Mouse (Mus musculus) cortical plate, adult 2 months (tissue): Measurements from ENCODE around the gene Pdzrn4.

Source experiments
- CTCF ChIP-seq: fragments of 200-500 bp; IDR thresholded peaks from 2 replicates; pipeline ENCODE4 v1.5.1; 2011; ENCODE audit warnings: mild to moderate bottlenecking, control low read depth, low read length; ENCODE audit not compliant: insufficient read depth; ENCODE audit errors: extremely low read depth
- POLR2A ChIP-seq: fragments of 200-500 bp; IDR thresholded peaks from 2 replicates; pipeline ENCODE4 v1.6.1; 2011; ENCODE audit warnings: mild to moderate bottlenecking, low read length, control low read depth; ENCODE audit not compliant: insufficient read depth; ENCODE audit errors: extremely low read depth

DNA sequence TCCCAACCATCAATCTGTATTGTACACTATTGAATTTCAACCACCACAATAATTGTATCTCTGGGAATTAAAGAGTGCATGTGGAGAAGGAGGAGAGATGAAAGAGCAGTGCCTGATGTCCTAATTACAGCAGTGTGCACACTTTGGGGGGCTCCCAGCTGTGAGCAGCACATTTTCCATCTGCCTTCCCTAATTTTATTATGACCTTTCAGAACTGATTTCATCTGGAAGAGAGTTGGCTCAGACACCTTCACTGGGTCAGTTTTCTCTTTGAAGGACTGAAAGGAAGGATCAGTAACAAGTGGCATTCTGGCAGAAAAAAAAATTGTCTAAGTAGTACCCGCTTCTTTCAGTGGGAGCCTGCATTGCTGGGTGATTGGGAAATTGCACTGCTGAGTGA lies 119.0 kb downstream of the Pdzrn4 start:
- no peak for TF ChIP-seq POLR2A
- no peak for TF ChIP-seq CTCF
